Mouse (Mus musculus) heart, postnatal 10 days (tissue): Measurements from ENCODE around the gene Pcca. TPM values are rescaled to one million over a fixed set of nuclear protein-coding genes. Genes with fewer than 3 reads are reported as not detected.

Experiments
- DNase-seq, 2 experiments: peaks; one replicate each; pipeline ENCODE4 v3.0.0; 2021
- intact Hi-C: fragments of 180-260 bp; cut with DNase I; formaldehyde crosslinking; loops from one replicate; pipeline ENCODE4 v1.15.1; 2025
- total RNA-seq, 2 experiments: library from RNA; stranded (reverse); gene quantifications; 2 replicates each; pipeline ENCODE4 v1.2.3; 2021

The Pcca gene
- total RNA-seq, 2 experiments from 2014 or later, result 36.8 to 40.1 TPM

DNA sequence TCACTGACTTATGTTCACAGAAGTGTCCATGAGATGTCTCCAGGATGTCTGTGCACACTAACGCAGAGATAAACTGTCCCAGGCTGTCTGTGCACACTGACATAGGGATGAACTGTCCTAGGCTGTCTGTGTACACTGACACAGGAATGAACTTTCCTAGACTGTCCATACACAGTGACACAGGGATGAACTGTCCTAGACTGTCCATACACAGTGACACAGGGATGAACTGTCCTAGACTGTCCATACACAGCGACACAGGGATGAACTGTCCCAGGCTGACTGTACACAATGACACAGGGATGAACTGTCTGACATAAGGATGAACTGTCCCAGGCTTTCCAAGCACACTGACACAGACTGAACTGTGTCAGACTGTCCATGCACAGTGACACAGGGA lies 291.3 kb downstream of the Pcca start:
- no peak for DNase-seq
- intact Hi-C loops, result no loop called here

DNA sequence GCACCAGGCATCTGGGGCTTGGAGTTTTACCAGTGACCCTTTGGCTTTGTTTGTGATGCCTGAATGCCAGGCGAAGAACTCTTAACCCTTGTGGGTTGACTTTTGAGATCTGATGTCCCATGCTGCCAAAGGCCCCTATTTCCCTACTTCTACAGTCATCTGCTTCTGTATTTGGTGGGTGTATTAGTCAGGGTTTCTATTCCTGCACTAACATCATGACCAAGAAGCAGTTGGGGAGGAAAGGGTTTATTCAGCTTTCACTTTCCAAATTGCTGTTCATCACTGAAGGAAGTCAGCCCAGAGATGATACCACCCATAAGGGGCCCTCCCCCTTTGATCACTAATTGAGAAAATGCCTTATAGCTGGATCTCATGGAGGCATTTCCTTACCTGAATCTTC lies 296.3 kb downstream of the Pcca start:
- intact Hi-C loops, result no loop called here
- no peak for DNase-seq

DNA sequence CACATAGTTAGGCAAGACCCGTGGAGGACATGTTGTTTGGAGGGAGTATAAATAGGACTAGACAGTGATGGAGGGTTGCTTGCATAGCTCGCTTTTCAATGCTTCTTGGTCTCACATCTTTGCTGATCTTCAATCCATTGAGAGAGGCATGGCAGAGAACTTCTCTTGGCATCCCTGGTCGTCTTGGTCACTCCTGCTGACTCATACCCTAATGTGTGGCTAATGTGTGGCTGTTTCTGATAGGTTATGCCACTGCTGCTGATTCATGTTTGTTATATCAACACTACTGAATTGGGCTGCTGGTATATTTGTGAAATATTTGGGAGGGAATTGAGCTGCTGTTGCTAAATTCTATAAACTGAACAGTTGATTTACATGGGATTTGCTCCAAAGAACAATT lies 299.5 kb downstream of the Pcca start:
- intact Hi-C loops, result no loop called here
- no peak for DNase-seq

DNA sequence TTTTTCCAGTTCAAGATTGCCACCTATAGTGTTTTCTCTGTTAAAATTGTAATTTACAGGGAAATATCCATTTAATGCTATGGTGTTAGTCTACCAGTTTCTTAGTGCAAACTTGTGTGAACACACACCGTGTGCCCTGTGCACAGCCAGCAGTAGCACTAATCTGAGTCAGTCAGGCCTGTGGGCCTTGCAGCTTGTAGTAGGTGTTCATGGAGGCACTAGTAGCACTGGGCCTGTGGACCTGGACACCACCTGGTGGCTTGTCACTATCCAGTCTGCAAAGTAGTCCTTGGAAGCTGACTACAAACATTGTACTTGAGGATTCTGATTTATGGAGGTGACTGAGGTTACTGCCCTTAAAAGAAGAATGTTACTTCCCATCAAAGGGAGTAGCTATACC lies 300.6 kb downstream of the Pcca start:
- no peak for DNase-seq
- intact Hi-C loops, result no loop called here

DNA sequence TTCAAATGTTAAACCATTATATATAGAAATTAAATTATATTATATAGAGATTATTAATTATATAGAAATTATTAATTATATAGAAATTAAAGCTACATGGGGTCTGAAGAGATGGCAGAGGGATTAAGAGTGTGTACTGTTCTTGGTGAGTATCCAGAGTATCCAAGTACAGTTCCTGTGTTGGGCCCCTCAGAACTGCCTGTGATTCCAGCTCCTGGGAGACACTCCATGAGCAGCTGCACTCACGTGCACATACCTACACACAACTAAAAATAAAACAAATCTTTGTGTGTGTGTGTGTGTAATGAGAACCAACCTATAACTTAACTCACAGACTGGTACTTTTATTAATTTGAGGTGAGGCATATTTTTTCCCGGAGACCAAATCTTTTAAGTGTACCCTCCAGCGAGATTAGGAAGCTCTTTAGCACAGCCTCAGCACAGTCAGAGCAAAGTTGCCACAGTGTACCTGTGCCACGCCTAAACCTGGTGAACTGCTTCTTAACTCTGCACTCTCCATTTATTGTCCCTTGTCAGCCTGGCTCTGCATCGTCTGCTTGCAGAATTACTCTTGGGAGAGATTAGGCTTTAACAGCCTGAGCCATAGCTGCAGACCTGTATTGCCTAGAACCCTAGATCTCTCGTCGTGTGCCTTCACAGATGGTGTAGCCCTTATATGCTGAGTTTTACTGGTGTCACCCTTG lies 301.5 kb downstream of the Pcca start:
- intact Hi-C loops, result no loop called here
- DNase-seq, result no peak

DNA sequence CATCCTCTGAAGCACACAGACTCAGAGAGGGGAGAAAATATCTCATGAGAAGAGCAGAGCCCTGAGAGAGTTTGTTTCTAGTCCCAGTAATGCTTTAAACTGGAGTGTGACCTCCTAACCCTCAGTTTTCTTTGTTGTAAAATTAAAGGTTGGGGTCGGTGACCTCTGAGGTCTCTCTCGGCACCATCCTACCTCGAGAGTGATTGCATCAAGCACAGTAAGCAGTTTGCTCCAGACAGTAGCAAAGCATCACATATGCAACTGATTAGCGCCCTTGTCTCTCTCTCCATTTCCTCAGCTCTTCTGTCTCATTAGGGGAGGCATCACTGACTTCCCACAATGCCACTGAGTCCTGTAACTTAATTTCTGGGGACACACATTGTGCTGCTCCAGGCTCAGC lies 302.1 kb downstream of the Pcca start:
- DNase-seq, result no peak
- intact Hi-C loops, result no loop called here

DNA sequence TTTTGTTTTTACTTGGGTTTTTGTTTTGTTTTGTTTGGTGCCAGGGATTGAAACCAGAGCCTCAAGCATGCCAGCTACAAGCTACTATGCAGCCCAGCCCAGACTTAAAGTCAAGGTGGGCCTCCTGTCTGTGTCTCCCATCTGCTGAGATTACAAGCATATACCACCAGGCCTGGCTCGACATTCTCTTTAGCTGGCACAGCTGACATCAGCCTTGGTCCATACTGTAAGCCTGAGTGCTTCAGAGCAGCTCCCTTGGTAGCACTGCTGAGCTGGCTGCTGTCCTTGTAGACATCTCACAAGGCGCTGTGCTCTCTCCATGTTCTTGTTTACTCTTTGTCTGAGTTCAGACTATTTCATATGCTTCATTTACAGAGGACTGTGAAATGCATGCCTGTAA lies 302.9 kb downstream of the Pcca start:
- no peak for DNase-seq
- intact Hi-C loops, result no loop called here

DNA sequence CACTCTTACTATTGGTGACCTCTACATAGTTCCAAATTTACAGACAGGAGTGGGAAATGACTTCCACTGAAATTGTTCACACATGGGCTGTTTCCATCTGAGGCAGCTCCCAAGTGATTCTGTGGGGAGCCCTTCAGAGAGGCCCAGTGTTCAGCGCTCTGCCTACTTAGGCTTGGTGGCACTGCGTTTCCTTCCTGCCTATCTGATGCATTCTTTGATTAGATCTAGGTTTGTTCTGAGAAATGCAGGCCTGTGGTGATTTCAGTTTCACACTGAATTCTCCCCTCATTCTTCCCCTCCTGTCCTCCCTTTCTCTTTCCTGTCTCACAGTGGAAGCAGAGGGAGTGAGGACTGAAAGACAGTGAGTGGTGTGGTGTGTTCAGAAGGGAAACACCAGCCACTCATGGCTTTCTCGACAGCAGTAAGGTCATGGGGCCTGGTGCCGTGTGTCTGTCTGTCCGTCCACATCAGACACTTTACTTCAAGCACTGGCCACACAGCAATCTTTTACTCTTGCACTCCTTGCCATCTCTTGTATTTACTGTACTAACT lies 318.5 kb downstream of the Pcca start:
- intact Hi-C loops, result no loop called here
- no peak for DNase-seq

DNA sequence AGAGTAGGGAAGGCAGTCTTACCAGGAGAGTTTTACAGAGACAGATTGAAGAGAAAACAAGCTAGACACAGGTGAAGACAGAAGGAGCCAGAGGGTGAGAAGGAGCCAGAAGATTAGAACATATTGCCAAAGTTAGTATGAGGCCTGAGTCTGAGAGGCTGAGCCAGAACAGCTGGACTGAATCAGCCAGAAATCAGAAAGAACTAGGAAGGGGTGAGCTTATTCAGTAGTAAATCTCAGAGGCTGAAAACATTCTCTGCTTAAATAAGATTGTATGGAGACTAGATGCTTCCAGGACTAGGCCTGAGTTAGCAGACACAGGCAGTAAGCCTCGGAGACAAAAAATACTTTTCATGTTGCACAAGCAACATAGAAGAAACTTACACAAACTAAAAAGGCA lies 325.7 kb downstream of the Pcca start:
- DNase-seq, result no peak
- intact Hi-C loops, result no loop called here

DNA sequence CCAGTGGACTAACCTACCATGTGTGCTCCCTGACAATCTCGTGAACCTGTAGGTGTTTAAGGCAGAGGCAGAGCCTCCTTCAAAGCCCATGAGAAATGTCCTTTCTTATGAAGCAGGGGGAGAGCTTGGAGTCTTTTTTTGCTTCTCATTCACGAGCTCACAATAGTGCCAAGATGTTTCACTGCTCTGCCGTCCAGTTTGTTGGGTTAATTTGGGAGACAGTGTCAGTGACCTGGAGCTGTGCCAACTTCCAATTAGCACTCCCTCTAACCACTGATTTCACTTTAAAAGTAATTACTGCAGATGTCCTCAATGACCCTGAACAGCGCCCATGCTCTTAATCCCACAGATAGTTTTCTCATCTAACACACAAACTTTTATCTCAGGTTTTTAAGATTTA lies 328.5 kb downstream of the Pcca start:
- intact Hi-C loops, result no loop called here
- peak; percentile 28 to 43 for DNase-seq

DNA sequence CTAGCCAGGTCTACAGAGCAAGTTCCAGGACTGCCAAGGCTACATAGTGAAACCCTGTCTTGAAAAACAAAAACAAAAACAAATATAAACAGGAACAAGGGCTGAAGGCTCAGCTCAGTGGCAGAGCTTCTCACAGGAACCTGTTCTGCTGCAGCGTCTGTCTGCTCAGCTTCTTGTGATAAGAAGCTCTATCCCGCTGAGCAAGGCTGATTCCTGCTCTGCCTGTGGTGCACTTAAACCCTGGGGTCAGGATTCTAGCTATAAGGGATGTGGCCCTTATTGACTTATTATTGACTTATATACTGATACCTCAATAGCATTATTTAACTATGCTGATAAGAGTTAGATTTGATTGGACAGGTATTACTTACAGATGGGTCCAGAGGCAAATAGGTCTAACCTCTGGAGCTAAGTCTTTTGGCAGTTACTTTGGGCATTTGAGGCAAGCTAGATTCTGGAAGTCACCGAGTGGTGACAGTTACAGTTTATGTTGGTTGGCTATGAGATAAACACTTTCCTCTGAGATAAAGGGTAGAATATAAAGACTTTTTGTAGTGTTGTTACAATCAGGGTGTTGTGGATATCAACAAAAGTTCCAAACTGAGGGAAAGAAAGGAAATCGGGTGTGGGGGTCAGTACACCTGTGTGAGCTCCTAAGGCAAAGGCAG lies 331.5 kb downstream of the Pcca start:
- intact Hi-C loops, result no loop called here
- no peak for DNase-seq

DNA sequence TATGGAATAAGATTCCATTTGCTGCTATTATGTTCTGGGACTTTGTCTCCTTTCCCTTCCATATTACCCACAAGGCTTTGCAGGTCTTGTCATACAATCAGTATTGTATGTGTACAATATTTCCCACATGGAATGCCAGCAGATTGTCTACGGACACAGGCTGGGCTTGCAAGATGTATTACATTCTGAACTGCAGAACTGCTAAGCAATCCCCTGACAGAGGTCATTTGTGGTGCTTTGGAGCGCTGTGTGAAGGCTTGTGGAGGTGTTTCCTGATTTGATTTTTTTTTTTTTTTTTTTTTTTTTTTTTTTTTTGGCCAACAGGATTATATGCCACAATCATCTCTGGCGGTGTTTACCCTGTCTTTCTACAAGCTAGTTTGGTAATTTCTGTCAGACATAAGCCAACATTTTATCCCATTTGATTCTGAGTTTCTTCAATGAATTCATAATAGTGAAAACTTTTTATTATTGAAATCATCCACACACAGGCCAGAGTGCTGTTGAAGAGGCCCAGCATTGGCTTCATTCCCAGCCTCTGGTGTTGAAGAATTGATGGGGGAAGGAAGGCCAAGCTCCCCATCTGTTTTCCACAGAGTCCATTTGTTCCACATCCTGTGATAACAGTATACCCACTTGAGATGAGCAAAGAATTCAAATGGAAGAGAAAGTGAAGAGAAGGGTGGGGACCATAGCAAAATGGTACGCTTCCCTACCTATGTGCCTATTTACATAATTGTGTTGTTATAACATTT lies 333.6 kb downstream of the Pcca start:
- peak; percentile 39 to 47 for DNase-seq
- intact Hi-C loops, result no loop called here

DNA sequence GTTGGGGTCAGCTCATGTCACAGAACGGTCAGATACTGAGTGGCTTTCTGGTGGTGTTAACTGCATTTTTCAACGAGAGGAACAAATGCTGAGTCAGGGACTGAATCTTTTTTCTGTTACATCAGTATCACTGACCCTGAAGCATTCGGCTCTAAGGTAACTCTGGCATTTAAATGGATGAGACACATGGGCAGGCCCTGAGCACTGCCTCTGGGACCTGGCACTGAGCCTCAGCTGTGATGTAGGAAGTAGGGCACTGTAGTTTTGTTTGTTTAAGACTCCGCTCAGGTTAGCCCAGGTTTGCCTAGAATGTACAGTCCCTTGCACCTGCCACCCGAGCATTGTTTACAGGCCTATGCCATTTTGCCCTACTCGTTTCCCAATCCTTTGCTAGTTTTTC lies 335.7 kb downstream of the Pcca start:
- DNase-seq, result no peak
- intact Hi-C loops, result no loop called here

DNA sequence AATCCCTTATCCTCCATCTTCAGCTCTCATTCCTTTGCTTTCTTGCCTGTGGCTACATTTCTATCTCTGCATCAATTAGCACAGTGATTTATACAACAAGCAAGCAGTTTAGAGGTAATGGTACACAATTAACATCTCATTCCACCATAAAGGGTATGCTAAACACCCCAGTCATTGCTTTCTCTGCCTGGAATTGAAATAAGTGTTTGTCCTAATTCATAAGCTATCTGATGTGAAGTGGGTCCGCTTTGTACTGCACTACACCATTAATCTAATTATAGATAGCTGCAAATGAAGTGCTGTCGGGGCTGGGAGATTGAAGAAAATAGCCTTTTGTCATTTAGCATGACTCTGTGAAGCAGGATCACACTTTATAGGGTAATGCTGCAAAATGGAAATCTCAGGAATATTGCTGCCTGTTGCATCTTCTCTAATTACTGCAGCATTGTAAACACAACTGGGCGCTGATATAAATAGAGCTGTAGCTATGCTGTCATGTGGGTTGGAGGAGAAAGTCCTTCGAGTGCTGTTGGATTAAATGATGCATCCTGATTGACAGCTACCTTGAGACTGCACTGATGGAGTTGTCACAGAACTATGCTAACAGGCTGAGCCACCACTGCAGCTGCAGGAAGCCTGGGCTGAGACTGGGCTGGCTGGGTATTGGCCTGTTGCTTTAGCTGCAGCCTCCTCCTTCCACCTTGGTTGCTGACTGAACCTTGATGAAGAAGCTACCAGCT lies 337.9 kb downstream of the Pcca start:
- intact Hi-C loops, result no loop called here
- no peak for DNase-seq

DNA sequence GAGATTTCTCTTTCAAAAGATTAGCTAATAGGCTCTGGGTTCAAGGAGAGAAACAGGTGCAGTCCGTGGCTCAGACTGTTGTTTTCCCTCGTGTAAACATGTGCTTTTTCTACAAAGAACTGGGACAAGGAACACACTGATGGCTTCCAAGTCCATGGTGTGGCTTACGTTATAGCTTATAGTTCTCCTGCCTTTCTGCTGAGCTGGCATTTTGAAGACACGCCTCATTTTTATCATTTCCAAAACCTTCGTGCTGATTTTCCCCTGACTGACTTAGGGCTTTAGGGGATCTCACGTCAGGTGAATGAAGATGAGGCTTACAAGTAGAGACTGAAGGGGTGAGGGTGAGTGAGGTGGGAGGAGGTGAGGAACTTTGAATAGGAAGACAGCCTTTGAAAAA lies 338.5 kb downstream of the Pcca start:
- no peak for DNase-seq
- intact Hi-C loops, result no loop called here

DNA sequence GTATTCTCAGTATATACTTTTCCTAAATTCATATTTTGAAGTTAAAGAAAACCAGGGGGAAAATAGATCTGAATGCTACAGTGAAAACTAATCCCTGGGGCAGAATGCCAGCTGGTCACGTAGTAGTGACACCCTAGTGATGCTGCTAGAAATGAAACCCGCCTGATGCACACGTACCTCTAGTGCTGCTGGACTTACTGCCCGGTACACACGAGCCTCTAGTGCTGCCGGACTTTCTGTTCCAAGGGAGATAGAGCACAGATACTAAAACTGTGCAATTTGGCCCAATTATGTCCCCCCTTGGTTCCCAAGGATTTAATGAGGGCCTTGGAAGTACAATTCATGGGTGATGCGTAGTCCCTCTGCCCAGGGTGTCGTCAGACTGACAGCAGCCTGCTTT lies 340.9 kb downstream of the Pcca start:
- no peak for DNase-seq
- intact Hi-C loops, result loop anchor here (2.0 to 5.0 kb wide), 3 partner anchors 238 to 808 kb away; no protein-coding TSS in a partner anchor

DNA sequence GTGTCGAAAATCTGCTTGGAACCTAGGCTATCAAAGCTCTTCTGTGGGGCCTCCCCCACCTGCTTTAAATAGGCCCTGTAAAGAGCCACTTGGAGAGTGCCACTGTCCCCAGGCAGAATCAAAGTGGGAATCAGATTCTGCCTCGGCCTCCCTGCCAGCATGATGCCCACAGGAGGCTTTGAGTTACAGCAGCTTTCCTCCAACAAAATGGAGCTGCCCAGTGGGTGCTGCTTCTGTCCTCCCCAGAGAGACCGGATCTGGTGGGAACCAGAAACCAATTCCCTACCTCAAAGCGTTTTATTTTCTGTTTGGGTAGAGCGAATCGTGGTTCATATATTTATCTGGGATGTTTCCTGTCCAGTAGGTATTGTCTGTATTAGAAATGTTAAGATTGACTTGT lies 341.5 kb downstream of the Pcca start:
- no peak for DNase-seq
- intact Hi-C loops, result loop anchor here (1.0 to 5.0 kb wide), 4 partner anchors 238 to 808 kb away; no protein-coding TSS in a partner anchor

DNA sequence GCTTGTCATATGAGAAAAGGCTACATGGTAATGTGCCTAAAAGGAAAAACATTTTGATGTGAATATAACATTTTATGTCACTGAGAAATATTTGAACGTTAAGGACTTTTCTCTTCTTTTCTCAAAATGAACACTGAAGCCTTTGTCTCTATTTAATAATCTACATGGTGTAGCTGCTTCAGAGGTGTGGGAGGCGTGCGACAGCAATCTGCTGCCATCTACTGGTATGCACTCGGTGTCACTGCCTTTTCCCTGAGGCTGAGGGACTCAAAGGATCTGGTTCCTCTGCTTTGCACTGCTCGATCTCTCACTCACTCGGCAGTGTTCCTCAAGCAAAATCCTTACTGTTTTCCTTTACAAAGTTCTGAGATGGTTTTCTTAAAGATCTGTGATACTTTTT lies 342.0 kb downstream of the Pcca start:
- intact Hi-C loops, result loop anchor here (1.0 to 5.0 kb wide), 3 partner anchors 239 to 809 kb away; no protein-coding TSS in a partner anchor
- DNase-seq, result peak; percentile 80 to 85

DNA sequence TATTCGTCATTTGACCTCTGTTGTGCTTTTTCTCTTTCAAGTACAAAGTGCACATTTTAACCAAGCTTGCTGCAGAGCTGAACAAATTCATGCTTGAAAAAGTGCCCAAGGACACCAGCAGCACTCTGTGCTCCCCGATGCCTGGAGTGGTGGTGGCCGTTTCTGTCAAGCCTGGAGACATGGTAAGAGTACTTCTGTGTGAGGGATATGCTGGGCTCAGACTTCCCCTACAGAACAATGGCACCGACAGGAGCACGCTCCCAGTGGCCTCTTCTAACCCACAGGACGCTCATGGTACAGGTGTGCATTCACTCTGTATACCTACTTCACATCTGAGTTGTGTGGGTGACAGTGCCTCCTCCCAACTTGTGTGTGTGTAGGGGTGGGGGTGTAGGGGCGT lies 342.6 kb downstream of the Pcca start:
- intact Hi-C loops, result loop anchor here (1.0 to 5.0 kb wide), 3 partner anchors 239 to 809 kb away; no protein-coding TSS in a partner anchor
- DNase-seq, result no peak

DNA sequence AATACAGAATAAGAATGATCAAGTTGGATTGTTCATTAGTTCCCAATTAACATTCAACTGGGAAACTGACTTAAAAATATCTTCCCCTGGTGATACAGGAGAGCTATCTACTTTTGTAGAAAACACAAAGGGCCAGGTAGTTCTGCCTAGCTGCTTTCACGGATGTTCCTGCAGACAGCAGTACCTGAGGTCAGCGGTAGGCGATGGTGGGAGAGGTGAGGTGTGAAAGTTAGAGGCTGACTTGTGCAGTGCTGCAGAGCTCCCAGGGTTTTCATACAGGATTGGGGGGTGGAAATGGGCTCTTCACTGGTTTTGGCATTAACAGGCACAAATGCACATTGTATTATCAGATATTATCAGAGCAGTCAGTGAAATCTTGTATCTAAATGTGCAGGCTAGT lies 343.7 kb downstream of the Pcca start:
- intact Hi-C loops, result loop anchor here (5.0 kb wide), 2 partner anchors 240 to 810 kb away; no protein-coding TSS in a partner anchor

DNA sequence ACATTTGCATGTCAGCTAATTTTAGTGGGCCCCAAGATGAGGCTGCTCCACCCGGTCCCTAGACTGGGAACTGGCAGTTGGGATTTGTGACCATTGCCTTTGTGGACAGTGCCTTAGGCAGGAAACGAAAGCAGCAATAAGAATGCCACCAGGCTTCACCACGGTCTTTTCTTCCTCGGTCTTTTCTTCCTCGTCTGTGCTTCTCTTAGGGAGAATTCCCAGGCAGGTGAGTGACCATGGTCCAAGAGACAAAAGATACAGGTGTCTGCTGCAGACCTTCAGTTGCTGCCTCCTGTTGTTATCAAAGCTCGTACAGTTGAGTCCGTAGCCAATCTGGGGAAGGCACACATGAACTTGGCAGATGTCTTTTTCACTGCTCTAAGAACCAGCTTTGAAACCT lies 346.2 kb downstream of the Pcca start:
- DNase-seq, result no peak
- intact Hi-C loops, result no loop called here

More for the DNA sequence above, 343.7 kb downstream of the Pcca start:
- DNase-seq, result no peak
